Mouse (Mus musculus) monocyte, adult 2 months (primary cell): Measurements from ENCODE around the gene Dnali1.
A peak's percentile ranks its signal among the peaks of the same experiment; 100 is the strongest.

ENCODE experiments used
- DNase-seq, 2 experiments: peaks; one replicate each; pipeline ENCODE4 v3.0.0; 2022; ENCODE audit warnings: low spot score in 2 of 2, low read depth in 1 of 2

The Dnali1 gene

GRCm38 (mm10) chr4:125065517-125066307 is at the start of gene Dnali1:
Dnali1 (minus strand) TSS chr4:125065703.
- peak in 1 of 2 experiments; percentile 29 for DNase-seq

DNA sequence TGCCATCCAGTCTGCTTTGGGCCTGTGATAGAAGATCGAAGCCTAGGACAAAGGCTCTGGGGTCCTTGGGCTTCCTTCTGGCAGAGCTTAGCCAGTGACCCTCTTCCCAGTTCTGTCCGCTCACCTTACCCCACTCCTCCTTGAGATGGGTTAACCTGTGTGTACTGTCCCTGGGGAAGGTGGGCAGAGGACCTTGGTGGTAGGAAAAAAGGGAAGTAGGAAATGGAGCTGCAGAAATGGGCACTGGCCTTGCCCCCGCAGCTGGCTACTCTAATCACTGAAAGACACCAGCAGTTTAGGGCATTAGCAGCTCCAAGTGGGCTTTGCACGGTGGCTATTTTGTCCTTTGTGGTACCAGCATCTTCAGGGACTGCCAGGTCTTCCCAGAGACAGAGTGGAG is 49.6 kb upstream of the Dnali1 start:
- no peak for DNase-seq

GRCm38 (mm10) chr4:125114638-125115037 is 49.1 kb upstream of the Dnali1 start:
- DNase-seq, result peak in 1 of 2 experiments; percentile 71

DNA sequence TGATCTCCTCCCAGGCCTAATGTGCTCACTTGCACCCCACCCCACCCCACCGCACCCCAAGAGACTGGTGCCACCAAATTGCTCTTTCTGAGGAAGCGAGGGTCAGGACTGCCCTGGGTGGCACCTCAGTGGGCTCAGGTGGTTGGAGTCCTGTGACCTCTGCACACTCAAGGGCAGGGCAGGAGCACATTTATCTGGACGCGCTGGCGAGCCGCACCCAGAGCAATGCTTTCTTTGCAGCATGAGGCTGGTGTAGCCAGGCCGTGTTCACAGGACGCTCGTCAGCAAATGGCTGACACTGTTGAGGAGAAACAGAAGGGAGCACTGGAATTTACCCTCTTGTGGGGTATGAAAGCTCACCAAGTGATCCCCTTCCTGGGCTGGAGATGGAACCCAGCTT is 39.9 kb upstream of the Dnali1 start:
- DNase-seq, result no peak

DNA sequence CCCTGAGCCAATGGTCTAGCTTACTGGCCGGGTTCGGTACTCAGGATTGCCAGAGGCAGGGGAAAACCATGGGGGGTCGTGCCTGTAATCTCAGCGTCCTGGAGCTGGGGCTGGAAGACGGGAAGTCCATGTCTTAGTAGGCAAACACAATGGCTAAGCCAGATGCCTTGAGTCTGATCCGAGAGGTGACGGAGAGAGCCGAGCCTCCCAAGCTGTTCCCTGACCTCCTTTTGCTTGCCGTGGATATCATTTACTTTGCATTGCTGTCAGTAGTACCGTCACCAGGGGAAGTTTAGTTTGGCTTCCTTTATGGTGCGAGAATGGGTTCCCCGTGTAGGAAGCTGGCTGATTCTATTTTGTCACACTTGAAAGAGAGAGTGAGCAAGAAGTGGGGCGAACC is 35.8 kb upstream of the Dnali1 start:
- DNase-seq, result no peak

DNA sequence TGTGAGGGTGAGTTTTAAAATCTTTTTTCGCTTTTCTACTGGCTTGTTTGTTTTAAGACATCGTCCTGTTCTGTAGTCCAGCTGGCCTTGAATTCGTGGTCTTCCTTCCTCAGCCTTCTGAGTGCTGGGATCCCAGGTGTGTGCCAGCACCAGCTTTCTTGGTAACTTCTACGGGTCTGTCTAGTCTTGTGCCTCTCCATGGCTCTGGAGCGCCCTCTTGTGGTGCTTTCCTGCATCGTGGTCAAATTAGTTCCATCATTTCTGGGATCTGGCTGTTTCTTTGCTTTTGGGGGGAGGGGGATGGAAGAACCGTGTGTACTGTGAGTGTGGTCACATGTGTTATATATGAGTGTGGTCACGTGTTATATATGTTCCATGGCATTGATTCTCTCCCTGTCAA is 34.0 kb upstream of the Dnali1 start:
- DNase-seq, result peak in 1 of 2 experiments; percentile 65

GRCm38 (mm10) chr4:125097412-125097811 is 31.9 kb upstream of the Dnali1 start:
- DNase-seq, result no peak

DNA sequence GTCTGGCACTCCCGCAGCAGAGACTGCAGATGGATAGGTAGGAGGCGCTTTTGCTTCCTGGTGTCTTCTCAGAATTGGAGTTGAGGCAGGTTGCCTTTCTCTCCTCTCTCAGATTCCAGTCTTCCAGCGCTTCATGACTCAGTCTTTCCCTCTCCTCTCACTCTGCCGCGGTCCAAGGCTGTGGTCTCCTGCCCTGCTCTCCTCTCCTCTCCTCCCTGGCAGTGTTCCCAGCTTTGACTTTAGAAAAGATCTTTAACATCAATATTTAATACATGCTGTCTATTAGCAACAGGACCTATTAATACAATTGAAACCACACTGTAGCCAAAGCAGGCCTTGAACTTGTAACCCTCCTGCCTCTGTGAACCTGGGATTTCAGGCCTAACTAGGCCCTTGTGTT is 30.6 kb upstream of the Dnali1 start:
- no peak for DNase-seq

DNA sequence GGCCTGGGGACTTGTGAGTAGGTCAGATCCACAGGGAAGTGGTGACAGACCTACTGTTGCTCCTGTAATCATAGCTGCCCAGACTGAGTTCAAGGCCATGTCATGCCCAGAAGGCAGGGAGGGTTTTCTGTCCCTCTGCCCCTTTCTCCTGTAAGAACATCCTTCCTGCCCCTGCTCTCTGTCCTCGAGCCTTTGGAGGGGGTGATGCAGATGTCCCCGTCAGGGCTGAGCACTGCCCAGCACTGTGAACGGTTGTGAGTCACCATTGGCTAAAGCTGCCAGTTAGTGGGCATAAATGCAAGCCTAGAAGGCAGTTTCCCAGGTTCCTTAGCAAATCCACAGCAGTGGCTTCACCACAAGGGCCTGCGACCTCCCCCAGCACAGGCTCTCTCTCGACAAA is 27.5 kb upstream of the Dnali1 start:
- DNase-seq, result no peak

DNA sequence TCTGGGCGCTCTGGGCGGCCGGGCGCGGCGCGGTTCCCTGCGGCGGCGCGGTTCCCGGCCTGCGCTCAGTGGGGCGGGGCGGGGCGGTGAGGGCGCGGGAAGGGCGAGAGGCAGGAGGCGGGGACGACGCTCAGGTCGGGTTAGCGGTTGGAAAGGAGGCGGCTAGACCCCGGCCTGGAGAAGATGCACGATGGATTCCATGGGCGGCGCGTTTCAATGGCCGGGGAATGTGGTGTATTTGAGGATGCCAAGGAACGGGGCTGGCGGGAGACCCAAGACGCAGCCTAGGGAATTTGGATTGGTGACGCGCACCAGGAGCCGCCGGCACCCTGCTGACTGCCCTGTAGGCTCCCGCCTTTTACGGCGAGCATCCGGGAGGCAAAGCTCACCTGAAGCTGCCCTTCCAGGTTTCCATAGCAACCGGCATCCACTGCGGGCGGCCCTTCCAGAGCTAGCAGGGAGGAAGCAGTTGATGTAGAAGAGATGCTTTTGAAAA is 19.9 kb upstream of the Dnali1 start:
- DNase-seq, result no peak

GRCm38 (mm10) chr4:125084403-125085345 is 19.2 kb upstream of the Dnali1 start, which contains the start of gene Meaf6:
Meaf6 (plus strand) TSS chr4:125085134.
- DNase-seq, result peak; percentile 72 to 89

GRCm38 (mm10) chr4:125078698-125079097 is 13.2 kb upstream of the Dnali1 start:
- no peak for DNase-seq

DNA sequence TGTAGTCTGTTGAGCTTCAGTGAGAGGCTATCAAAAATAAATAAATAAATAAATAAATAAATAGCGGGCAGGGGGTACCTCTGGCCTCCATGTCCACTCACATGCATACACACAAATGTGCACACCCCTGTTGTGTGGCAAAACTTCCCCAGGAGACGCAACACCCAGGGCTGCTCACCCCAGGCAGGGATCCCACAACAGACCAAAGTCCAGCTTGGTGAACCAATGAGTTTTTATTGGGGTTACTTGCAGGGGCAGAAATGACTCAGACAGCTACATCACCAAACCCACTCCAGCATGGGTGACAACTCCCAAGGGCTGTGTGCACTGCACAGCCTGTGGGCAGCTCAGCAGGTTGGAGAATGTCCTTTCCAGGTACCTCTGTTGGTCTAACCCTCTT is 12.2 kb upstream of the Dnali1 start:
- DNase-seq, result no peak

- DNase-seq, result peak; percentile 57 to 81
Observed at GRCm38 (mm10) chr4:125066490-125067370, 1.2 kb upstream of the Dnali1 start, which contains the start of gene Snip1. Snip1 (plus strand) TSS chr4:125066672.

- no peak for DNase-seq
Observed at GRCm38 (mm10) chr4:125063829-125064228, 1.7 kb downstream of the Dnali1 start.

- peak in 1 of 2 experiments; percentile 23 for DNase-seq
Observed at GRCm38 (mm10) chr4:125059025-125059424, 6.5 kb downstream of the Dnali1 start.

DNA sequence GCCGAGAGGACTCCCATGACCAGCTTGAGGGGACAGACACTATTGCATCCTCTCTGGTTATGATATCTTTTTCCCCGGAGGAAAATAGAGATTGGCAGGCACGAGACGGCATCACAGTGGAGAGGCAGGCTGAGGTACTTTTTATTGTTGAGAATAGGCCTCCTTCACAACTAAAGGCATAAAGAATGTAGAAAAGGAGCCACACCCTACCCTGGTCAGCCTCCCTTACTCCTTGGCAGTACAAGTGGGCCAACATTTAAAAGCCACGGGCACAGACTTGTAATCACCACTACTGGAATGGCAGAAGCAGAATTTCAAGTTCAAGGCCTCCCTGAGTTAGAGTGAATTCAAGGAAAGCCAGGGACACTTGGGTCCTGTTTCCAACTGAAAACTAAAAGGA is 7.5 kb downstream of the Dnali1 start:
- no peak for DNase-seq

DNA sequence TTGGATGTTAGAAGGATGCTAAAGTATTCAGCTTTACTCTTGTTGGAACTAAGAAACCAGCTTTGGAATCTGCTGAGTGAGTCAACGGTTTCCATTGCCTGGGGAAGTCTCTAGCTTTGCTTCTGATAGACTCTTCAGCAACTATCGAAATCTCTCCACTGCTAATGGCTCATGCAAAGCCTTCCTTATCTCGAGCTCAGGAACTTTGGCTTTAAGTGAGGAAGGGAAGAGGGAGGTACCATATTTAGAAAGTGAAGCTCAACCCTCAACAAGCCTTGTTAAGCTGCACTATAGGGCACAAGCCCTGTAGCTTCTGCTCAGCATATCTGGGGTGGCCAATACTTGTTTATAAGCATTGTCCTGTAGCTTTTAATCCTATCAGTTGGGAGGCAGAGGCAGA is 8.2 kb downstream of the Dnali1 start:
- no peak for DNase-seq

DNA sequence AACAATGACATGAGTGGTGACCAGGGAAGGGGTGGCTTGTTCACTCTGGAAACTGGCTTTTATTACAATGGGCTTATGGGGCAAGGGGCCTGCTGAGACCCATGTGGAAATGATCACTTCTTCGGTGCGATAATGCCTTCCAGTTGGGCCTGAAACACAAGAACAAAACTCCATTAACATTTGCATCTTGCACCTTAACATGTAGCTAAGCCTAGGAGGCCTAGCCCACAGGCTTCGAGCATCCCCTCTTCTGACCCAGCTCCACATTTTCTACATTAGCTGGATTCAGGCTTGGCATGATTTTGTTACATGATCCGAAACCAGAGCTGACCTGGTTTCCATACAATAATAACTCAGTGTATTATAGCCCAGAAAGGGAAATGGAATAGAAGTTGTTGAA is 9.0 kb downstream of the Dnali1 start:
- no peak for DNase-seq

DNA sequence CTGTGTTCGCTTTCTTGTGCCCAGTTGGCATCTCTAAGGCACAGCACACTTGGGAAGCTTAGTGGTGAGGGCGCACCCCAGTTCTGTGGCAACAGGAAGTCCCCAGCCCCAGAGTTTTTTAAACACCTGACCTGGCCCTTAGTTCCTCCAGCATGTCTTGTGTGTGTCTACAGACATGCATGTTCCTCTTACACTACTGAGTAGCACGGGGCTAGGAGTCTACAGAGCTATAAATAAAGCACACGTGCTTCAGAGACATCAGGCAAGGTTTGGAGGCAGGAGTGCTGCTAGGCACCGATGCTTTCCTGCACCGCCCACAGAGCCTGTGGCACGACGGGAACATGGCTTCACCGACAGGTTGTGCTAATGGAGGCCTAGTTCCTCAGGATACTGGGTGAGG is 10.1 kb downstream of the Dnali1 start:
- peak in 1 of 2 experiments; percentile 40 for DNase-seq

- no peak for DNase-seq
Observed at GRCm38 (mm10) chr4:125044454-125044853, 21.0 kb downstream of the Dnali1 start.
